Mouse (Mus musculus): ENCODE results near the gene Tspear. TPM values are rescaled to one million over a fixed set of nuclear protein-coding genes. Genes with fewer than 3 reads are reported as not detected.
"Not testable (repeated sequence)": the region's sequence is repeated elsewhere in the genome, so short reads cannot be mapped to it uniquely, and the experiment has no call there.

Gene Tspear
- polyA plus RNA-seq, 1 experiment = 1.2 TPM

DNA sequence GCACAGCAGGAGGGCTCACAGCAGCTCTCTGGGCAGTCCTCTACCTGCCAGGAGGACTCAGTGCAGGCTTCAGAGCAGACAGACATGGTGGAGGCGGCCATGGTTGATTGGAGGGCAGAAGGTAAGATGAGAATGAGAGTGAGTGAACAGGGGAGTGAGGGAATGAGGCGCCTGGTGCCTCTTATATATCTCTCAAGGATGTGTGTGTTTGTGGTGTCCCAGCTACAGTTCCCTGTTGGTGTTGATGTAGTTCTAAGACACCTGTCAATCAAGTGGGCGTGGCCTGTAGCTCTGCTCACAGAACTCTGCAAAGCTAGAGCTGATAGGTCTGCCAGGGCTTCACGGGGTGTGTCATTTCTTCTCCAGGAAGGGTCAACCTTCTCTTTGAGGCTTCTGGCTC lies 10.8 kb downstream of the Tspear start, which contains the start of gene Gm9508:
TSS of gene Gm9508 (minus strand) at position 101 of the 400 bp plus-strand sequence.
- H3K9me3 ChIP-seq (replicated peaks; ENCODE audit: control insufficient read depth, insufficient read depth, low read length, poor library complexity, severe bottlenecking) = no peaks in the 10 kb centered on the region

GRCm38 (mm10) chr10:77706326-77706725 lies 20.0 kb downstream of the Tspear start, which contains the start of gene Gm10272:
Gene Gm10272 (plus strand): TSS chr10:77706626.
- no peak within 1 kb of the TSS for H3K9ac ChIP-seq (ENCODE audit: low read depth, poor library complexity, severe bottlenecking)
- H3K9me3 ChIP-seq (replicated peaks; ENCODE audit: control insufficient read depth, insufficient read depth, low read length, poor library complexity, severe bottlenecking) = no peaks in the 10 kb centered on the region
- H3K4me3 ChIP-seq (ENCODE audit: low read depth, low read length) = no peak within 1 kb of the TSS
- TF ChIP-seq CTCF (IDR thresholded peaks at IDR 0.05; ENCODE audit: low read depth, low read length) (no peak), EP300 (IDR thresholded peaks at IDR 0.05; ENCODE audit: insufficient read depth, low read depth, low read length) (no peak), POLR2A (IDR thresholded peaks at IDR 0.05; ENCODE audit: insufficient read depth, low read length) (no peak)
- no peak within 1 kb of the TSS for H3K27ac ChIP-seq (ENCODE audit: insufficient read depth, low read length)
- H3K27me3 ChIP-seq (ENCODE audit: control insufficient read depth, insufficient read depth, low read length, poor library complexity, severe bottlenecking) = no peaks in the 10 kb centered on the region
- H3K4me1 ChIP-seq (ENCODE audit: control insufficient read depth, insufficient read depth, low read length) = no peaks in the 10 kb centered on the region
- no peaks in the 10 kb centered on the region for H3K36me3 ChIP-seq (ENCODE audit: control insufficient read depth, insufficient read depth, low read length, poor library complexity, severe bottlenecking)

More for the DNA sequence above, 10.8 kb downstream of the Tspear start, which contains the start of gene Gm9508:
- Histone ChIP-seq H3K4me3 (ENCODE audit: low read depth, low read length) (no peak within 1 kb of the TSS), H3K4me1 (ENCODE audit: control insufficient read depth, insufficient read depth, low read length) (no peaks in the 10 kb centered on the region), H3K27ac (ENCODE audit: insufficient read depth, low read length) (no peak within 1 kb of the TSS), H3K9ac (ENCODE audit: low read depth, poor library complexity, severe bottlenecking) (no peak within 1 kb of the TSS), H3K27me3 (ENCODE audit: control insufficient read depth, insufficient read depth, low read length, poor library complexity, severe bottlenecking) (no peaks in the 10 kb centered on the region), H3K36me3 (ENCODE audit: control insufficient read depth, insufficient read depth, low read length, poor library complexity, severe bottlenecking) (no peaks in the 10 kb centered on the region)
- TF ChIP-seq CTCF (IDR thresholded peaks at IDR 0.05; ENCODE audit: low read depth, low read length) = no peak
- TF ChIP-seq EP300 (IDR thresholded peaks at IDR 0.05; ENCODE audit: insufficient read depth, low read depth, low read length) = no peak
- no peak for TF ChIP-seq POLR2A (IDR thresholded peaks at IDR 0.05; ENCODE audit: insufficient read depth, low read length)

- Histone ChIP-seq H3K9ac (ENCODE audit: low read depth, poor library complexity, severe bottlenecking) (no peak overlapping the region), H3K27me3 (ENCODE audit: control insufficient read depth, insufficient read depth, low read length, poor library complexity, severe bottlenecking) (no peaks in the 10 kb centered on the region), H3K4me1 (ENCODE audit: control insufficient read depth, insufficient read depth, low read length) (no peaks in the 10 kb centered on the region), H3K27ac (ENCODE audit: insufficient read depth, low read length) (no peak overlapping the region), H3K36me3 (ENCODE audit: control insufficient read depth, insufficient read depth, low read length, poor library complexity, severe bottlenecking) (no peaks in the 10 kb centered on the region), H3K9me3 (replicated peaks; ENCODE audit: control insufficient read depth, insufficient read depth, low read length, poor library complexity, severe bottlenecking) (no peaks in the 10 kb centered on the region), H3K4me3 (ENCODE audit: low read depth, low read length) (no peak overlapping the region)
- TF ChIP-seq CTCF (IDR thresholded peaks at IDR 0.05; ENCODE audit: low read depth, low read length) (no peak), POLR2A (IDR thresholded peaks at IDR 0.05; ENCODE audit: insufficient read depth, low read length) (no peak), EP300 (IDR thresholded peaks at IDR 0.05; ENCODE audit: insufficient read depth, low read depth, low read length) (no peak)
Measured at GRCm38 (mm10) chr10:77709831-77710230, 23.5 kb downstream of the Tspear start.

GRCm38 (mm10) chr10:77711157-77711556 lies 24.8 kb downstream of the Tspear start, which contains the start of gene Gm10024:
Gene Gm10024 (plus strand): TSS chr10:77711457.
- H3K4me3 ChIP-seq (ENCODE audit: low read depth, low read length); H3K36me3 ChIP-seq (ENCODE audit: control insufficient read depth, insufficient read depth, low read length, poor library complexity, severe bottlenecking); H3K9ac ChIP-seq (ENCODE audit: low read depth, poor library complexity, severe bottlenecking); H3K9me3 ChIP-seq (replicated peaks; ENCODE audit: control insufficient read depth, insufficient read depth, low read length, poor library complexity, severe bottlenecking); H3K27me3 ChIP-seq (ENCODE audit: control insufficient read depth, insufficient read depth, low read length, poor library complexity, severe bottlenecking); H3K27ac ChIP-seq (ENCODE audit: insufficient read depth, low read length); H3K4me1 ChIP-seq (ENCODE audit: control insufficient read depth, insufficient read depth, low read length): not testable (repeated sequence)

- H3K9me3 ChIP-seq (replicated peaks; ENCODE audit: control insufficient read depth, insufficient read depth, low read length, poor library complexity, severe bottlenecking) = no peaks in the 10 kb centered on the region
- no peak overlapping the region for H3K9ac ChIP-seq (ENCODE audit: low read depth, poor library complexity, severe bottlenecking)
- no peak overlapping the region for H3K27ac ChIP-seq (ENCODE audit: insufficient read depth, low read length)
- no peaks in the 10 kb centered on the region for H3K4me1 ChIP-seq (ENCODE audit: control insufficient read depth, insufficient read depth, low read length)
- H3K36me3 ChIP-seq (ENCODE audit: control insufficient read depth, insufficient read depth, low read length, poor library complexity, severe bottlenecking) = no peaks in the 10 kb centered on the region
- no peaks in the 10 kb centered on the region for H3K27me3 ChIP-seq (ENCODE audit: control insufficient read depth, insufficient read depth, low read length, poor library complexity, severe bottlenecking)
- no peak overlapping the region for H3K4me3 ChIP-seq (ENCODE audit: low read depth, low read length)
- TF ChIP-seq CTCF (IDR thresholded peaks at IDR 0.05; ENCODE audit: low read depth, low read length) (no peak), EP300 (IDR thresholded peaks at IDR 0.05; ENCODE audit: insufficient read depth, low read depth, low read length) (no peak), POLR2A (IDR thresholded peaks at IDR 0.05; ENCODE audit: insufficient read depth, low read length) (no peak)
Measured at GRCm38 (mm10) chr10:77713734-77714133, 27.4 kb downstream of the Tspear start.

DNA sequence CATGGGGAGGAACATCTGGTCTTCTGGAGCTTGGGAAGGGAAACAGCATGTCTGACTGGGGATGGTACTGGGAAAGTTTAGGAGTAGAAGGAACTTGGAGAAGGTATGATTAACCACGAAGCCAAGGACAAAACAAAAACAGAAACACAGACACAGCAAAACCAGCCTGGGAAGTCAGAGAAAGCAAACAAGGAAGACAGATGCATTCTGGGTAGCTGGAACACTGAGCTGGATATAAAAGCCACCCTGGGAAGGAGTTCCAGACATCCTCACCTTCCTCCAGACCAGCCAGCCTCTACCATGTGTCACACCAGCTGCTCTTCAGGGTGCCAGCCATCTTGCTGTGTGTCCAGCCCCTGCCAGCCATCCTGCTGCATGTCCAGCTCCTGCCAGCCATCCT lies 29.1 kb downstream of the Tspear start, which contains the start of gene Gm10142:
TSS of gene Gm10142 (plus strand) at position 301 of the 400 bp plus-strand sequence.
- H3K36me3 ChIP-seq (ENCODE audit: control insufficient read depth, insufficient read depth, low read length, poor library complexity, severe bottlenecking) = no peaks in the 10 kb centered on the region
- no peak within 1 kb of the TSS for H3K9ac ChIP-seq (ENCODE audit: low read depth, poor library complexity, severe bottlenecking)
- H3K27me3 ChIP-seq (ENCODE audit: control insufficient read depth, insufficient read depth, low read length, poor library complexity, severe bottlenecking) = no peaks in the 10 kb centered on the region
- H3K9me3 ChIP-seq (replicated peaks; ENCODE audit: control insufficient read depth, insufficient read depth, low read length, poor library complexity, severe bottlenecking) = no peaks in the 10 kb centered on the region
- H3K4me1 ChIP-seq (ENCODE audit: control insufficient read depth, insufficient read depth, low read length) = no peaks in the 10 kb centered on the region
- H3K4me3 ChIP-seq (ENCODE audit: low read depth, low read length) = no peak within 1 kb of the TSS
- TF ChIP-seq EP300 (IDR thresholded peaks at IDR 0.05; ENCODE audit: insufficient read depth, low read depth, low read length) (no peak), POLR2A (IDR thresholded peaks at IDR 0.05; ENCODE audit: insufficient read depth, low read length) (no peak), CTCF (IDR thresholded peaks at IDR 0.05; ENCODE audit: low read depth, low read length) (no peak)
- no peak within 1 kb of the TSS for H3K27ac ChIP-seq (ENCODE audit: insufficient read depth, low read length)

- H3K27ac ChIP-seq (ENCODE audit: insufficient read depth, low read length); H3K36me3 ChIP-seq (ENCODE audit: control insufficient read depth, insufficient read depth, low read length, poor library complexity, severe bottlenecking); H3K9ac ChIP-seq (ENCODE audit: low read depth, poor library complexity, severe bottlenecking); H3K9me3 ChIP-seq (replicated peaks; ENCODE audit: control insufficient read depth, insufficient read depth, low read length, poor library complexity, severe bottlenecking); H3K4me3 ChIP-seq (ENCODE audit: low read depth, low read length); H3K4me1 ChIP-seq (ENCODE audit: control insufficient read depth, insufficient read depth, low read length); H3K27me3 ChIP-seq (ENCODE audit: control insufficient read depth, insufficient read depth, low read length, poor library complexity, severe bottlenecking): not testable (repeated sequence)
Measured at GRCm38 (mm10) chr10:77720299-77720698, 33.9 kb downstream of the Tspear start, which contains the start of gene Krtap12-1. Gene Krtap12-1 (plus strand): TSS chr10:77720599.

Data from ES-Bruce4 (cell line).